Mouse (Mus musculus): ENCODE results near the gene Aldh3b3. TPM values are rescaled to one million over a fixed set of nuclear protein-coding genes. Genes with fewer than 3 reads are reported as not detected.

Gene Aldh3b3
- total and polyA plus RNA-seq, 2 experiments from 2014 or later = not detected

GRCm38 (mm10) chr19:3985261-3985681 is 26.8 kb downstream of the Aldh3b3 start:
- Histone ChIP-seq H3K27me3 (ENCODE audit: insufficient read depth, low read length) (no peaks in the 10 kb centered on the region), H3K9ac (replicated peaks; ENCODE audit: low read length, poor library complexity, severe bottlenecking) (no peak overlapping the region), H3K4me1 (ENCODE audit: insufficient read depth, low read length) (no peaks in the 10 kb centered on the region), H3K4me2 (ENCODE audit: low read depth, low read length, poor library complexity, severe bottlenecking) (no peak overlapping the region), H3K9me3 (ENCODE audit: low read length) (no peaks in the 10 kb centered on the region), H3K27ac (ENCODE audit: low read depth, low read length) (no peak overlapping the region), H3K4me3 (ENCODE audit: low read depth, low read length) (no peak overlapping the region), H3K36me3 (ENCODE audit: insufficient read depth, low read length) (no peaks in the 10 kb centered on the region)
- no peak for DNase-seq (ENCODE audit: low spot score)
- no peak for ATAC-seq (ENCODE audit: low FRiP score)
- no peak for TF ChIP-seq CTCF (IDR thresholded peaks at IDR 0.05)
- 23% methylated on average over 8 of the region's 8 CpGs for WGBS

- ATAC-seq (ENCODE audit: low FRiP score) = no peak
- WGBS = 22% methylated on average over 8 of the region's 8 CpGs
- no peaks in the 10 kb centered on the region for H3K9me3 ChIP-seq (ENCODE audit: low read length)
Measured at GRCm38 (mm10) chr19:3986334-3986733, 27.9 kb downstream of the Aldh3b3 start, which contains the start of gene Acy3. Gene Acy3 (plus strand): TSS chr19:3986570.

GRCm38 (mm10) chr19:3988066-3988465 is 29.6 kb downstream of the Aldh3b3 start:
- 93% methylated on average over 14 of the region's 14 CpGs for WGBS
- H3K4me1 ChIP-seq (ENCODE audit: insufficient read depth, low read length) = no peaks in the 10 kb centered on the region
- TF ChIP-seq CTCF (IDR thresholded peaks at IDR 0.05) = no peak
- H3K4me2 ChIP-seq (ENCODE audit: low read depth, low read length, poor library complexity, severe bottlenecking) = no peak overlapping the region
- no peak for ATAC-seq (ENCODE audit: low FRiP score)
- no peaks in the 10 kb centered on the region for H3K9me3 ChIP-seq (ENCODE audit: low read length)
- no peak overlapping the region for H3K9ac ChIP-seq (replicated peaks; ENCODE audit: low read length, poor library complexity, severe bottlenecking)
- no peaks in the 10 kb centered on the region for H3K36me3 ChIP-seq (ENCODE audit: insufficient read depth, low read length)
- H3K27me3 ChIP-seq (ENCODE audit: insufficient read depth, low read length) = no peaks in the 10 kb centered on the region
- H3K27ac ChIP-seq (ENCODE audit: low read depth, low read length) = no peak overlapping the region
- H3K4me3 ChIP-seq (ENCODE audit: low read depth, low read length) = no peak overlapping the region
- no peak for DNase-seq (ENCODE audit: low spot score)

More at GRCm38 (mm10) chr19:3986334-3986733, 27.9 kb downstream of the Aldh3b3 start, which contains the start of gene Acy3:
- H3K27ac ChIP-seq (ENCODE audit: low read depth, low read length) = no peak within 1 kb of the TSS
- no peak for DNase-seq (ENCODE audit: low spot score)
- no peaks in the 10 kb centered on the region for H3K36me3 ChIP-seq (ENCODE audit: insufficient read depth, low read length)
- TF ChIP-seq CTCF (IDR thresholded peaks at IDR 0.05) = no peak
- H3K27me3 ChIP-seq (ENCODE audit: insufficient read depth, low read length) = no peaks in the 10 kb centered on the region
- H3K4me3 ChIP-seq (ENCODE audit: low read depth, low read length) = no peak within 1 kb of the TSS
- no peak within 1 kb of the TSS for H3K4me2 ChIP-seq (ENCODE audit: low read depth, low read length, poor library complexity, severe bottlenecking)
- H3K4me1 ChIP-seq (ENCODE audit: insufficient read depth, low read length) = no peaks in the 10 kb centered on the region
- no peak within 1 kb of the TSS for H3K9ac ChIP-seq (replicated peaks; ENCODE audit: low read length, poor library complexity, severe bottlenecking)

- no peak for ATAC-seq (ENCODE audit: low FRiP score)
- 84% methylated on average over 4 of the region's 4 CpGs for WGBS
- Histone ChIP-seq H3K4me3 (ENCODE audit: low read depth, low read length) (no peak overlapping the region), H3K9ac (replicated peaks; ENCODE audit: low read length, poor library complexity, severe bottlenecking) (no peak overlapping the region), H3K4me1 (ENCODE audit: insufficient read depth, low read length) (no peaks in the 10 kb centered on the region), H3K27ac (ENCODE audit: low read depth, low read length) (no peak overlapping the region), H3K4me2 (ENCODE audit: low read depth, low read length, poor library complexity, severe bottlenecking) (no peak overlapping the region), H3K27me3 (ENCODE audit: insufficient read depth, low read length) (no peaks in the 10 kb centered on the region), H3K9me3 (ENCODE audit: low read length) (no peaks in the 10 kb centered on the region), H3K36me3 (ENCODE audit: insufficient read depth, low read length) (no peaks in the 10 kb centered on the region)
- peak; percentile 44 for TF ChIP-seq CTCF (IDR thresholded peaks at IDR 0.05)
- DNase-seq (ENCODE audit: low spot score) = no peak
Measured at GRCm38 (mm10) chr19:3988750-3989149, 30.3 kb downstream of the Aldh3b3 start.

- H3K36me3 ChIP-seq (ENCODE audit: insufficient read depth, low read length) = no peaks in the 10 kb centered on the region
- no peak overlapping the region for H3K4me3 ChIP-seq (ENCODE audit: low read depth, low read length)
- no peak overlapping the region for H3K9ac ChIP-seq (replicated peaks; ENCODE audit: low read length, poor library complexity, severe bottlenecking)
- no peaks in the 10 kb centered on the region for H3K9me3 ChIP-seq (ENCODE audit: low read length)
- no peaks in the 10 kb centered on the region for H3K4me1 ChIP-seq (ENCODE audit: insufficient read depth, low read length)
- DNase-seq (ENCODE audit: low spot score) (no peak), ATAC-seq (ENCODE audit: low FRiP score) (no peak)
- no peak for TF ChIP-seq CTCF (IDR thresholded peaks at IDR 0.05)
- H3K27me3 ChIP-seq (ENCODE audit: insufficient read depth, low read length) = no peaks in the 10 kb centered on the region
- no peak overlapping the region for H3K4me2 ChIP-seq (ENCODE audit: low read depth, low read length, poor library complexity, severe bottlenecking)
- 56% methylated on average over 6 of the region's 6 CpGs for WGBS
- H3K27ac ChIP-seq (ENCODE audit: low read depth, low read length) = no peak overlapping the region
Measured at GRCm38 (mm10) chr19:3990804-3991203, 32.4 kb downstream of the Aldh3b3 start.

GRCm38 (mm10) chr19:3991562-3991961 is 33.1 kb downstream of the Aldh3b3 start:
- no peaks in the 10 kb centered on the region for H3K27me3 ChIP-seq (ENCODE audit: insufficient read depth, low read length)
- H3K36me3 ChIP-seq (ENCODE audit: insufficient read depth, low read length) = no peaks in the 10 kb centered on the region
- TF ChIP-seq CTCF (IDR thresholded peaks at IDR 0.05) = no peak
- H3K9ac ChIP-seq (replicated peaks; ENCODE audit: low read length, poor library complexity, severe bottlenecking) = no peak overlapping the region
- no peaks in the 10 kb centered on the region for H3K4me1 ChIP-seq (ENCODE audit: insufficient read depth, low read length)
- DNase-seq (ENCODE audit: low spot score) (no peak), ATAC-seq (ENCODE audit: low FRiP score) (no peak)
- H3K27ac ChIP-seq (ENCODE audit: low read depth, low read length) = no peak overlapping the region
- 96% methylated on average over 3 of the region's 3 CpGs for WGBS
- no peaks in the 10 kb centered on the region for H3K9me3 ChIP-seq (ENCODE audit: low read length)
- no peak overlapping the region for H3K4me2 ChIP-seq (ENCODE audit: low read depth, low read length, poor library complexity, severe bottlenecking)
- no peak overlapping the region for H3K4me3 ChIP-seq (ENCODE audit: low read depth, low read length)
